Mouse (Mus musculus) embryonic facial prominence, embryonic 11.5 days (tissue): ENCODE data around the gene A230072I06Rik. TPM values are rescaled to one million over a fixed set of nuclear protein-coding genes. Genes with fewer than 3 reads are reported as not detected.
A peak's percentile ranks its signal among the peaks of the same experiment; 100 is the strongest.

Source experiments
- ATAC-seq: fragments of 200-750 bp; cut with Nextera tagmentation; replicated peaks from 2 replicates; pipeline ENCODE4 v1.8.0; 2017; ENCODE audit warnings: low read depth; ENCODE audit not compliant: insufficient number of reproducible peaks, low FRiP score, low TSS enrichment
- DNase-seq: peaks from one replicate; pipeline ENCODE4 v3.0.0-alpha.2; 2015; ENCODE audit warnings: low spot score
- H3K27ac ChIP-seq: fragments of 300-500 bp; sonication (generic); replicated peaks from 2 replicates; pipeline ENCODE4 v1.5.1; 2014; ENCODE audit warnings: mild to moderate bottlenecking, low read depth, low read length, control low read depth
- H3K27me3 ChIP-seq: fragments of 300-500 bp; sonication (generic); 2 replicates; pipeline ENCODE4 v1.6.1; 2014; ENCODE audit warnings: mild to moderate bottlenecking, low read length, moderate library complexity, mixed read lengths; ENCODE audit not compliant: control insufficient read depth, insufficient read depth
- H3K36me3 ChIP-seq: fragments of 300-500 bp; sonication (generic); replicated peaks from 2 replicates; pipeline ENCODE4 v1.6.1; 2014; ENCODE audit warnings: low read depth, mild to moderate bottlenecking, low read length, moderate library complexity, mixed read lengths; ENCODE audit not compliant: control insufficient read depth, insufficient read depth
- H3K4me1 ChIP-seq: fragments of 300-500 bp; sonication (generic); 2 replicates; pipeline ENCODE4 v1.6.1; 2014; ENCODE audit warnings: low read length, mixed read lengths; ENCODE audit not compliant: control insufficient read depth, insufficient read depth
- H3K4me2 ChIP-seq: fragments of 300-500 bp; sonication (generic); 2 replicates; pipeline ENCODE4 v1.6.1; 2014; ENCODE audit warnings: low read depth, mild to moderate bottlenecking, control low read depth, low read length, moderate library complexity
- H3K4me3 ChIP-seq: fragments of 300-500 bp; sonication (generic); 2 replicates; pipeline ENCODE4 v1.5.1; 2014; ENCODE audit warnings: low read depth, low read length, control low read depth
- H3K9ac ChIP-seq: fragments of 300-500 bp; sonication (generic); replicated peaks from 2 replicates; pipeline ENCODE4 v1.6.1; 2014; ENCODE audit warnings: mild to moderate bottlenecking, control low read depth, low read length
- H3K9me3 ChIP-seq: fragments of 300-500 bp; sonication (generic); replicated peaks from 2 replicates; pipeline ENCODE4 v1.6.1; 2016; ENCODE audit warnings: mild to moderate bottlenecking, low read length, inconsistent platforms, mixed read lengths; ENCODE audit not compliant: control insufficient read depth
- WGBS: fragments of 180-500 bp; shearing (Covaris S2); extraction: QIAGEN DNeasy Blood & Tissue Kit; methylation state at CpG from one replicate; pipeline ENCODE4 v1.1.7; 2014; 5-methylcytosine and 5-hydroxymethylcytosine counted together
- polyA plus RNA-seq: library from polyadenylated mRNA; unstranded; fragments of >200 nt; fragmentation: Nextera tagmentation; extraction: Ambion mirVana; gene quantifications from 2 replicates; pipeline ENCODE4 v1.2.1, GENCODE M21; 2014

A230072I06Rik gene
- polyA plus RNA-seq, 1 experiment from 2014 or later, result not detected

GRCm38 (mm10) chr8:12264996-12265395 is 13.6 kb upstream of the A230072I06Rik start:
- ATAC-seq (no peak), DNase-seq (no peak)
- Histone ChIP-seq H3K36me3 (no peaks in the 10 kb centered on the region), H3K27me3 (no peaks in the 10 kb centered on the region; the same call in 1 of the 2 replicates), H3K4me2 (no peak overlapping the region), H3K9ac (no peak overlapping the region), H3K9me3 (no peaks in the 10 kb centered on the region), H3K4me3 (no peak overlapping the region), H3K27ac (no peak overlapping the region), H3K4me1 (no peaks in the 10 kb centered on the region)
- 97% methylated on average over 8 of the region's 8 CpGs for WGBS

DNA sequence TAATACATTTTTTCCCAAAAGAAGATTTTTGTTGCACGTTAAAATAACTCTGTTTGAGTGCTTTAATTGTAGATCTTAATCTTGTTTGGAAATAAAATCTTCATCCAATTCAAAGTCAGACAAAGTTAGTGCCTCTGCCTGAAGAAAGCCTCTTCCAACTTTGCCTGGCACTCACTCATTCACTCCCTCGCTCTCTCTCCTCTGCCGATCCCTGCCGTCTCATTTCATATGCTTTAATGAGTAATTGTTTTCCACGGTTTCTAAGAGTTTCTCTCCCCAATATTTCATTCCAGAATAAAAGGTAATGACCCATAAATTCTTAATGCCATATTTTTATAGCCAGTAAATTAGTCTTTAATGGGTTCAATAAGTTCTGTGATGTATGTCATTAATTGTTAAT is 10.8 kb upstream of the A230072I06Rik start:
- H3K27ac ChIP-seq, result no peak overlapping the region
- no peak overlapping the region for H3K4me3 ChIP-seq
- 57% methylated on average over 5 of the region's 5 CpGs for WGBS
- ATAC-seq (no peak), DNase-seq (no peak)
- H3K36me3 ChIP-seq, result no peaks in the 10 kb centered on the region
- H3K4me2 ChIP-seq, result no peak overlapping the region
- no peaks in the 10 kb centered on the region for H3K9me3 ChIP-seq
- no peaks in the 10 kb centered on the region for H3K27me3 ChIP-seq
- no peaks in the 10 kb centered on the region for H3K4me1 ChIP-seq
- no peak overlapping the region for H3K9ac ChIP-seq

DNA sequence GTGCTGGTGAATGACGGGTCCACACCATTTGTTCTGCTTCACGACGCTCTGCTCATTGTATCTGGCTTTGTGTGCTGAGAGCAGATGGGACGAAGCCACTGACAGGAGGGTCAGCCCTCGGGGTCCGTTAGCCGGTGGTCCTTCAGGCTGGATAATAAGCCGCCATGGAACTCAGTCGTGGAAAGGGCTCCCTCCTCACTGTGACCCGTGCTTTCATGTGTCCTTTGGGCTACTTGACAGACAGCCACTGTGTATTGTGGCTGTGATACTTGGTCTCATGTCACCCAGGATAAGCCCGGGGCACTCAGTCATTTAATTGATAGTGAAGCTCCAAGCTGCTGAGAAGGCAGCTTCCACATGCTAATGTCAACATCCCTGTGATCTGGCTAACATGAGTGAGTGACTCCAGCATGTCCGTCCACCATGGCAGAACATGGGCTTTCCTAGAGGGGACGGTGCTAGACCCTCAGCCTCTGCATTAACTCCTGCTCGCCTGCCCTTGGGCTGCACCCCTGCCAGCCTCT is 10.3 kb upstream of the A230072I06Rik start:
- DNase-seq (peak; percentile 7), ATAC-seq (peak; percentile 85)
- H3K27ac ChIP-seq, result no peak overlapping the region

GRCm38 (mm10) chr8:12279482-12280192 is 1.0 kb downstream of the A230072I06Rik start:
- DNase-seq (no peak), ATAC-seq (no peak)
- Histone ChIP-seq H3K36me3 (no peaks in the 10 kb centered on the region), H3K27me3 (no peaks in the 10 kb centered on the region), H3K27ac (no peak overlapping the region), H3K4me1 (no peaks in the 10 kb centered on the region; the same call in 1 of the 2 replicates), H3K9me3 (no peaks in the 10 kb centered on the region), H3K4me3 (no peak overlapping the region), H3K9ac (no peak overlapping the region), H3K4me2 (no peak overlapping the region)
- 76% methylated on average over 13 of the region's 13 CpGs for WGBS

More for the DNA sequence above, 10.3 kb upstream of the A230072I06Rik start:
- H3K4me2 ChIP-seq, result no peak overlapping the region
- no peaks in the 10 kb centered on the region for H3K27me3 ChIP-seq
- WGBS, result 40% methylated on average over 14 of the region's 14 CpGs
- no peak overlapping the region for H3K9ac ChIP-seq
- no peak overlapping the region for H3K4me3 ChIP-seq
- no peaks in the 10 kb centered on the region for H3K4me1 ChIP-seq
- H3K36me3 ChIP-seq, result no peaks in the 10 kb centered on the region
- no peaks in the 10 kb centered on the region for H3K9me3 ChIP-seq

DNA sequence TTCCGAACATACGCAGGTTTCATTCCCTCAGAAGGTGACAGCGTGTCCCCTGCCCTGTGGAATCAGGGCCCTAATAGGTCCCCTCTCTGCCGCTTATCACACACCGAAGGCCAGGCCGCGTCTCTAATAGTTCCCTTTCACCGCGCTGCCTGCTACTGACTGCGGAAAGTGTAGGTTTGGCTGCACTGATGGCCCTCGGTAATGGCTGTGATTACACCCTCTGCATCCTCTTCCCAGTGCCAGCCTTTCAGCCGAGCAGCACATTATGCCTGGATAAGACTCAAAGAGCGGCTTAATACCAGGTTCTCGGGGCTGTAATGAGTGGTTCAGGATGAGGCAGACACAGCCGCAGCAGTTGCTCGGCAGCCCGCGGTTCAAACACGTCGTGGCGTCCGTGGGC is 3.5 kb downstream of the A230072I06Rik start:
- 73% methylated on average over 22 of the region's 22 CpGs for WGBS
- Histone ChIP-seq H3K9me3 (no peaks in the 10 kb centered on the region), H3K4me2 (no peak overlapping the region), H3K9ac (no peak overlapping the region), H3K36me3 (no peaks in the 10 kb centered on the region), H3K27ac (no peak overlapping the region), H3K4me1 (no peaks in the 10 kb centered on the region; the same call in 1 of the 2 replicates), H3K27me3 (no peaks in the 10 kb centered on the region), H3K4me3 (no peak overlapping the region)
- no peak for ATAC-seq
- no peak for DNase-seq

- no peaks in the 10 kb centered on the region for H3K36me3 ChIP-seq
- no peak for DNase-seq
- H3K4me1 ChIP-seq, result no peaks in the 10 kb centered on the region
- H3K4me3 ChIP-seq, result no peak overlapping the region
- no peak overlapping the region for H3K27ac ChIP-seq
- H3K27me3 ChIP-seq, result no peaks in the 10 kb centered on the region
- H3K9ac ChIP-seq, result no peak overlapping the region
- ATAC-seq, result no peak
- no peaks in the 10 kb centered on the region for H3K9me3 ChIP-seq
- H3K4me2 ChIP-seq, result no peak overlapping the region
These were observed 11.9 kb downstream of the A230072I06Rik start for GRCm38 (mm10) chr8:12290551-12290950.

- 77% methylated on average over 10 of the region's 10 CpGs for WGBS
- no peaks in the 10 kb centered on the region for H3K36me3 ChIP-seq
- H3K9ac ChIP-seq, result no peak overlapping the region
- H3K9me3 ChIP-seq, result no peaks in the 10 kb centered on the region
- H3K4me2 ChIP-seq, result no peak overlapping the region
- DNase-seq, result no peak
- no peaks in the 10 kb centered on the region for H3K27me3 ChIP-seq
- no peak for ATAC-seq
- H3K4me3 ChIP-seq, result no peak overlapping the region
- H3K4me1 ChIP-seq, result no peaks in the 10 kb centered on the region
- no peak overlapping the region for H3K27ac ChIP-seq
These were observed 19.8 kb downstream of the A230072I06Rik start for GRCm38 (mm10) chr8:12298326-12298950.

DNA sequence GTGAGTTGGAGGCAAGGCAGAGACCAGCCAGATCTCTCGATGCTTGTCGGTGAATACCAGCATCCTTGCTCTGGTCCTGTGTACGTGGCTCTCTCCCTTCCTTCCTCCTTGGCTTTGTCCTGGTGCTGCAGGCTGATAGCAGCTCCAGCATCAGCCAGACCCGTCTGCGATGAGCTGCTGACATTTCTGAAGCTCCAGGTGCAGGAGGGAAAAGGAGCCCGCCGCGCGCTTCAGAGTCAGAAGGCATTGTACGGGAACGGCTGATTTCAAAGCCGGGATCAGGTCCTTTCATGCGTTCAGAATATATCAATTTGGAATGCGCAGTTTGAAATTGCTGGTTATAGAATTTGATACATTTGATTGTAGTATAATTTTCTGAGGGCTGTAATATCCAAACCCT is 23.4 kb downstream of the A230072I06Rik start:
- H3K27me3 ChIP-seq, result no peaks in the 10 kb centered on the region
- no peaks in the 10 kb centered on the region for H3K4me1 ChIP-seq
- ATAC-seq (no peak), DNase-seq (no peak)
- no peaks in the 10 kb centered on the region for H3K36me3 ChIP-seq
- WGBS, result 70% methylated on average over 14 of the region's 14 CpGs
- H3K4me3 ChIP-seq, result no peak overlapping the region
- H3K4me2 ChIP-seq, result no peak overlapping the region
- H3K9ac ChIP-seq, result no peak overlapping the region
- no peak overlapping the region for H3K27ac ChIP-seq
- no peaks in the 10 kb centered on the region for H3K9me3 ChIP-seq
